Mouse (Mus musculus) small intestine, adult 2 months (tissue): ENCODE data around the gene Chrng. TPM values are rescaled to one million over a fixed set of nuclear protein-coding genes. Genes with fewer than 3 reads are reported as not detected.

Experiments used
- H3K27ac ChIP-seq: fragments of 200-500 bp; 2 replicates; pipeline ENCODE4 v1.5.1; 2012; ENCODE audit warnings: low read depth, low read length, control low read depth, inconsistent platforms; ENCODE audit not compliant: insufficient read depth
- H3K27me3 ChIP-seq: fragments of 200-500 bp; 2 replicates; pipeline ENCODE4 v1.6.1; 2012; ENCODE audit warnings: mild to moderate bottlenecking, moderate library complexity, low read length, inconsistent platforms; ENCODE audit not compliant: control insufficient read depth, insufficient read depth
- H3K36me3 ChIP-seq: fragments of 200-500 bp; 2 replicates; pipeline ENCODE4 v1.6.1; 2012; ENCODE audit warnings: mild to moderate bottlenecking, low read length, control low read depth, inconsistent platforms; ENCODE audit not compliant: control insufficient read depth, insufficient read depth
- H3K4me1 ChIP-seq: fragments of 200-500 bp; 2 replicates; pipeline ENCODE4 v1.6.1; 2012; ENCODE audit warnings: low read length, inconsistent platforms, mixed read lengths; ENCODE audit not compliant: control insufficient read depth, insufficient read depth, insufficient read length
- H3K4me3 ChIP-seq: fragments of 200-500 bp; 2 replicates; pipeline ENCODE4 v1.5.1; 2012; ENCODE audit warnings: low read depth, mild to moderate bottlenecking, control low read depth, inconsistent platforms, low read length, moderate library complexity
- CTCF ChIP-seq: fragments of 200-500 bp; IDR thresholded peaks from 2 replicates; pipeline ENCODE4 v1.5.1; 2012; ENCODE audit warnings: low read depth, mild to moderate bottlenecking, control low read depth, inconsistent platforms, low read length, moderate library complexity, mixed read lengths; ENCODE audit not compliant: insufficient replicate concordance, insufficient read length; ENCODE audit errors: extremely low read depth
- POLR2A ChIP-seq: fragments of 200-500 bp; IDR thresholded peaks from 2 replicates; pipeline ENCODE4 v1.6.1; 2012; ENCODE audit warnings: low read depth, mild to moderate bottlenecking, control low read depth, inconsistent platforms, low read length, moderate library complexity
- WGBS: fragments of 180-500 bp; shearing (Covaris S2); methylation state at CpG from one replicate; pipeline ENCODE4 v1.1.7; 2018; 5-methylcytosine and 5-hydroxymethylcytosine counted together
- polyA plus RNA-seq: library from polyadenylated mRNA; depleted of rRNA; stranded (reverse); fragments of >200 nt; gene quantifications from 2 replicates; pipeline ENCODE4 v1.2.3, GENCODE M21; 2012; rRNA removed

Chrng gene
- polyA plus RNA-seq, 1 experiment: not detected

GRCm38 (mm10) chr1:87255173-87255572 lies 50.7 kb downstream of the Chrng start:
- Histone ChIP-seq H3K4me3 (no peak overlapping the region), H3K36me3 (no peaks in the 10 kb centered on the region), H3K27me3 (0 out of 2 replicates have a peak, but pooled peaks cover 8% of the 10 kb centered on the region), H3K4me1 (peaks cover 2% of the 10 kb centered on the region; the same call in 1 of the 2 replicates), H3K27ac (no peak overlapping the region)
- TF ChIP-seq CTCF (no peak), POLR2A (no peak)
- 64% methylated on average over 4 of the region's 4 CpGs for WGBS

- Histone ChIP-seq H3K36me3 (no peaks in the 10 kb centered on the region), H3K27me3 (peaks cover 12% of the 10 kb centered on the region; the same call in 1 of the 2 replicates), H3K4me1 (peaks cover 2% of the 10 kb centered on the region; the same call in 1 of the 2 replicates), H3K27ac (no peak overlapping the region), H3K4me3 (no peak overlapping the region)
- 16% methylated on average over 11 of the region's 11 CpGs for WGBS
- TF ChIP-seq POLR2A: no peak
- no peak for TF ChIP-seq CTCF
Observed at GRCm38 (mm10) chr1:87257691-87258090, 53.2 kb downstream of the Chrng start.

GRCm38 (mm10) chr1:87258484-87258883 lies 54.0 kb downstream of the Chrng start:
- TF ChIP-seq POLR2A (no peak), CTCF (peak; percentile 33; the same call in 1 of the 2 replicates)
- H3K36me3 ChIP-seq: no peaks in the 10 kb centered on the region
- H3K4me3 ChIP-seq: no peak overlapping the region
- H3K27ac ChIP-seq: no peak overlapping the region
- H3K27me3 ChIP-seq: peaks cover 16% of the 10 kb centered on the region; the same call in 1 of the 2 replicates
- 8% methylated on average over 14 of the region's 14 CpGs for WGBS
- H3K4me1 ChIP-seq: peaks cover 2% of the 10 kb centered on the region; the same call in 1 of the 2 replicates

GRCm38 (mm10) chr1:87259316-87259715 lies 54.9 kb downstream of the Chrng start:
- H3K4me1 ChIP-seq: peaks cover 7% of the 10 kb centered on the region
- WGBS: 60% methylated on average over 2 of the region's 2 CpGs
- no peaks in the 10 kb centered on the region for H3K36me3 ChIP-seq
- TF ChIP-seq CTCF (no peak), POLR2A (no peak)
- peaks cover 23% of the 10 kb centered on the region for H3K27me3 ChIP-seq
- H3K4me3 ChIP-seq: no peak overlapping the region
- no peak overlapping the region for H3K27ac ChIP-seq

Other genes with a start within 250 kb of the Chrng start
- 1.9 and 7.3 TPM in 2 replicates for gene Alppl2, start 114.7 kb upstream of the Chrng start, polyA plus RNA-seq
- 2,031 and 4,686 TPM in 2 replicates for gene Alpi, start 103.1 kb upstream of the Chrng start, polyA plus RNA-seq
- gene Akp3, start 79.7 kb upstream of the Chrng start, polyA plus RNA-seq: 13.5 and 5,678 TPM in 2 replicates
- 0.22 and 1.7 TPM in 2 replicates for gene Ecel1, start 48.1 kb upstream of the Chrng start, polyA plus RNA-seq
- not detected in 2 replicates for gene Prss56, start 21.3 kb upstream of the Chrng start, polyA plus RNA-seq
- 0.05 and 0.33 TPM in 2 replicates for gene Chrnd, start 14.1 kb upstream of the Chrng start, polyA plus RNA-seq
- 11.3 and 16.5 TPM in 2 replicates for gene Eif4e2, start 9.3 kb downstream of the Chrng start, polyA plus RNA-seq
- gene Efhd1, start 59.7 kb downstream of the Chrng start, polyA plus RNA-seq: 1.1 and 1.5 TPM in 2 replicates
- 10.8 and 26.0 TPM in 2 replicates for gene Gigyf2, start 122.3 kb downstream of the Chrng start, polyA plus RNA-seq
- gene Kcnj13, start 190.1 kb downstream of the Chrng start, polyA plus RNA-seq: 0.09 and 7.4 TPM in 2 replicates